Mouse (Mus musculus): ENCODE data around the gene Akap8l. TPM values are rescaled to one million over a fixed set of nuclear protein-coding genes. Genes with fewer than 3 reads are reported as not detected.

Gene Akap8l
- polyA plus RNA-seq, 1 experiment from 2014 or later, result 79.0 TPM

GRCm38 (mm10) chr17:32295901-32296300 is 54.5 kb downstream of the Akap8l start:
- Histone ChIP-seq H3K4me3 (no peak overlapping the region), H3K9me3 (no peaks in the 10 kb centered on the region), H3K27ac (no peak overlapping the region), H3K4me1 (no peaks in the 10 kb centered on the region), H3K36me3 (replicated peaks) (no peaks in the 10 kb centered on the region), H3K27me3 (ENCODE audit: poor library complexity, severe bottlenecking) (no peaks in the 10 kb centered on the region)
- WGBS, result 93% methylated on average over 2 of the region's 2 CpGs
- DNase-seq (ENCODE audit: extremely low spot score, low spot score), result no peak

- H3K27ac ChIP-seq, result no peak overlapping the region
- 86% methylated on average over 4 of the region's 4 CpGs for WGBS
- H3K36me3 ChIP-seq (replicated peaks), result no peaks in the 10 kb centered on the region
- H3K4me3 ChIP-seq, result no peak overlapping the region
- DNase-seq (ENCODE audit: extremely low spot score, low spot score), result no peak
- H3K4me1 ChIP-seq, result no peaks in the 10 kb centered on the region
- H3K9me3 ChIP-seq, result no peaks in the 10 kb centered on the region
- no peaks in the 10 kb centered on the region for H3K27me3 ChIP-seq (ENCODE audit: poor library complexity, severe bottlenecking)
Measured at GRCm38 (mm10) chr17:32295160-32295559, 55.2 kb downstream of the Akap8l start.

GRCm38 (mm10) chr17:32285138-32285670 is 65.2 kb downstream of the Akap8l start:
- Histone ChIP-seq H3K9me3 (no peaks in the 10 kb centered on the region), H3K27ac (peak overlapping the region; percentile 99), H3K27me3 (ENCODE audit: poor library complexity, severe bottlenecking) (no peaks in the 10 kb centered on the region), H3K4me1 (peaks cover 37% of the 10 kb centered on the region), H3K4me3 (peak overlapping the region; percentile 98), H3K36me3 (replicated peaks) (peaks cover 7% of the 10 kb centered on the region)
- no peak for DNase-seq (ENCODE audit: extremely low spot score, low spot score)
- 59% methylated on average over 6 of the region's 6 CpGs for WGBS

GRCm38 (mm10) chr17:32284262-32285137 is 65.9 kb downstream of the Akap8l start, which contains the start of gene Brd4:
Brd4 (minus strand) TSS chr17:32284722.
- H3K36me3 ChIP-seq (replicated peaks), result peaks cover 7% of the 10 kb centered on the region
- H3K4me3 ChIP-seq, result peak within 1 kb of the TSS; percentile 98
- no peaks in the 10 kb centered on the region for H3K9me3 ChIP-seq
- under 1% methylated on average over 100 of the region's 100 CpGs for WGBS
- H3K27ac ChIP-seq, result peak within 1 kb of the TSS; percentile 99
- H3K4me1 ChIP-seq, result peaks cover 37% of the 10 kb centered on the region
- peak; percentile 94 for DNase-seq (ENCODE audit: extremely low spot score, low spot score)
- H3K27me3 ChIP-seq (ENCODE audit: poor library complexity, severe bottlenecking), result no peaks in the 10 kb centered on the region

GRCm38 (mm10) chr17:32283771-32284221 is 66.6 kb downstream of the Akap8l start:
- peak; percentile 69 for DNase-seq (ENCODE audit: extremely low spot score, low spot score)
- Histone ChIP-seq H3K27me3 (ENCODE audit: poor library complexity, severe bottlenecking) (no peaks in the 10 kb centered on the region), H3K36me3 (replicated peaks) (peaks cover 10% of the 10 kb centered on the region), H3K4me3 (peak overlapping the region; percentile 98), H3K4me1 (peaks cover 37% of the 10 kb centered on the region), H3K27ac (peak overlapping the region; percentile 99), H3K9me3 (no peaks in the 10 kb centered on the region)
- WGBS, result 0% methylated on average over 39 of the region's 41 CpGs

- H3K4me3 ChIP-seq, result peak overlapping the region; percentile 98
- no peak for DNase-seq (ENCODE audit: extremely low spot score, low spot score)
- peaks cover 10% of the 10 kb centered on the region for H3K36me3 ChIP-seq (replicated peaks)
- H3K27ac ChIP-seq, result peak overlapping the region; percentile 99
- 10% methylated on average over 7 of the region's 7 CpGs for WGBS
- H3K27me3 ChIP-seq (ENCODE audit: poor library complexity, severe bottlenecking), result no peaks in the 10 kb centered on the region
- peaks cover 37% of the 10 kb centered on the region for H3K4me1 ChIP-seq
- no peaks in the 10 kb centered on the region for H3K9me3 ChIP-seq
Measured at GRCm38 (mm10) chr17:32283341-32283740, 67.1 kb downstream of the Akap8l start.

- WGBS, result 86% methylated on average over 4 of the region's 4 CpGs
- no peak for DNase-seq (ENCODE audit: extremely low spot score, low spot score)
- no peak overlapping the region for H3K27ac ChIP-seq
- H3K36me3 ChIP-seq (replicated peaks), result peaks cover 10% of the 10 kb centered on the region
- no peaks in the 10 kb centered on the region for H3K27me3 ChIP-seq (ENCODE audit: poor library complexity, severe bottlenecking)
- no peaks in the 10 kb centered on the region for H3K9me3 ChIP-seq
- peak overlapping the region; percentile 98; the same call in 1 of the 2 replicates for H3K4me3 ChIP-seq
- H3K4me1 ChIP-seq, result peaks cover 41% of the 10 kb centered on the region
Measured at GRCm38 (mm10) chr17:32281611-32282310, 68.6 kb downstream of the Akap8l start.

GRCm38 (mm10) chr17:32281126-32281525 is 69.3 kb downstream of the Akap8l start:
- H3K27ac ChIP-seq, result no peak overlapping the region
- 92% methylated on average over 2 of the region's 2 CpGs for WGBS
- DNase-seq (ENCODE audit: extremely low spot score, low spot score), result no peak
- no peak overlapping the region for H3K4me3 ChIP-seq
- H3K27me3 ChIP-seq (ENCODE audit: poor library complexity, severe bottlenecking), result no peaks in the 10 kb centered on the region
- no peaks in the 10 kb centered on the region for H3K9me3 ChIP-seq
- peaks cover 41% of the 10 kb centered on the region for H3K4me1 ChIP-seq
- H3K36me3 ChIP-seq (replicated peaks), result peaks cover 11% of the 10 kb centered on the region

- H3K27me3 ChIP-seq (ENCODE audit: poor library complexity, severe bottlenecking), result no peaks in the 10 kb centered on the region
- no peaks in the 10 kb centered on the region for H3K9me3 ChIP-seq
- H3K36me3 ChIP-seq (replicated peaks), result peaks cover 15% of the 10 kb centered on the region
- no peak for DNase-seq (ENCODE audit: extremely low spot score, low spot score)
- H3K27ac ChIP-seq, result no peak overlapping the region
- H3K4me3 ChIP-seq, result no peak overlapping the region
- 89% methylated on average over 3 of the region's 3 CpGs for WGBS
- H3K4me1 ChIP-seq, result peaks cover 40% of the 10 kb centered on the region
Measured at GRCm38 (mm10) chr17:32280575-32280974, 69.8 kb downstream of the Akap8l start.

- Histone ChIP-seq H3K36me3 (replicated peaks) (peaks cover 22% of the 10 kb centered on the region), H3K27me3 (ENCODE audit: poor library complexity, severe bottlenecking) (no peaks in the 10 kb centered on the region), H3K9me3 (no peaks in the 10 kb centered on the region), H3K27ac (no peak overlapping the region), H3K4me3 (no peak overlapping the region), H3K4me1 (peaks cover 14% of the 10 kb centered on the region)
- no peak for DNase-seq (ENCODE audit: extremely low spot score, low spot score)
- 60% methylated on average over 1 of the region's 1 CpGs for WGBS
Measured at GRCm38 (mm10) chr17:32277201-32277600, 73.2 kb downstream of the Akap8l start.

- Histone ChIP-seq H3K36me3 (replicated peaks) (peaks cover 20% of the 10 kb centered on the region), H3K4me1 (peaks cover 4% of the 10 kb centered on the region; the same call in 1 of the 2 replicates), H3K27me3 (ENCODE audit: poor library complexity, severe bottlenecking) (no peaks in the 10 kb centered on the region), H3K27ac (no peak overlapping the region), H3K4me3 (no peak overlapping the region), H3K9me3 (no peaks in the 10 kb centered on the region)
- 88% methylated on average over 3 of the region's 3 CpGs for WGBS
- no peak for DNase-seq (ENCODE audit: extremely low spot score, low spot score)
Measured at GRCm38 (mm10) chr17:32275568-32275967, 74.8 kb downstream of the Akap8l start.

Measured in forebrain, embryonic 10.5 days (tissue).